Mouse (Mus musculus) heart, adult 9 months (tissue): ENCODE results near the gene Rbm20.
"Not testable (repeated sequence)": the region's sequence is repeated elsewhere in the genome, so short reads cannot be mapped to it uniquely, and the experiment has no call there.

ENCODE experiments used
- DNase-seq, 2 experiments: peaks; one replicate each; pipeline ENCODE4 v3.0.0; 2022; ENCODE audit warnings: low spot score in 2 of 2

Gene Rbm20

DNA sequence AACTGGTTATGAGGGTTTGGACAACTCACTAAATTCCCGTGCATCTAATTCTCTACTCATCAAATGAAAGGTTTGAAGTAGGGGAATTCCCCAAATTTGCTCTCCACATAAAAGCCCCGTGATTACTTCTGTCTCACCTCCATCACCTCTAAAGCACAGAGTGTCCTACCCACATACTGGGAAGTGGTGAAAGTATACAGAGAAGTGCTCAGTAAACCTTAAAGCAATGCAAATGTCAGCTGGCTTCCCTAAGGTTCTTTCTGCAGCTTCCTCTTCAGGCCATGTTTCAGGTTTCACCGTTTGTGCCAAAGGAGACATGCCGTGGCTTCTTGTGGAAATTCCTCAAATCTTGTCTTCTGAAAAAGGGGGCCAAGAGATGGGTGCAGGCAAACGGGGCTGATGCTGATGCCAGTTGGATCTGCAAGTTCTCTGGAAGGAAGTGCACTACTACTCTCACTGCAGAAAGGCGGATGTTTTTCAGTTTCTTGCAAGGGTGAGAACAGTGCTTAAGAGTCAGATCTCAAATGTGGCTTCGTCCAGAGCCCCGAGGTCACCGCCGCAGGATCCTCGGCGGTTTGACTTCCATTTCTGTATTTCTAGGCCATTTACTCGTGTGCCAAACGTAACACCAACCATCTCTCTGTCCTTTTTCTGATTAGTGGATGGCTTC is 223.0 kb downstream of the Rbm20 start:
- no peak for DNase-seq

GRCm38 (mm10) chr19:53901931-53902738 is 225.0 kb downstream of the Rbm20 start:
- DNase-seq = no peak

DNA sequence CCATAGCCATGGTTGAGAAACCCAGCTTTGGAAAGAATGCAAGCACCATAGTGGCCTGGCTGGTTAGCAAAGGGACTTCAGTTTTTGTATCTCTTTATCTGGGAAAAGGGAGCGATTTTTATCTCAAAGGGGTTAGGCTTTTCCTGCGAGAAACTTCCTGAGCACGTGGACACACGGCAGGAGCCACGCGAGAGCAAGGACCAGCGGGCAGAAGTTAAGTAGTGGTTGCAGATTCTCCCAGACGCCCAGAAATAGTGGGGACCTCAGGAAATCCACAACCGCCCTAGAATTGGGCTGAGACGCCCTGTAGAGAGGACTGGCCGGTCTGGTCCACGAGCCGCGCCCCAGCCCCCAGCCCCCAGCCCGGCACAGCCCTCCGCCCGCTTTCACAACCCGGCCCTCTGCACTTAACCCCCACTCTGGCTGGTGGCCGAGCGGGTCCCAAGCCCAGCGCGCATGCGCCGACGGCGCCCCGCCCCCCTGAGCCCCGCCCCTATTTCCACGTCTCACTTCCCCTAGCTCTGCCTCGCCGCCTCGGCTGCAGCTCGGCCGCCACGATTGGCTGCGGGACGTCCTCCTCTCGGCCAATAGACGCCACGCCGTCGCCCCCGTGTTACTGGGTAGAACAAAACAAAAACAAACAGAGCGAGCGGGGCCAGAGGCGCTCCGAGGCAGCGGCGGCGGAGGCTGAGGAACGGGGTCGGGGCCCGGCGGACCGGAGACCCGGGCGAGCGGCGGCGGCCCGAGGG is 225.8 kb downstream of the Rbm20 start:
- DNase-seq = peak; percentile 94 to 96

DNA sequence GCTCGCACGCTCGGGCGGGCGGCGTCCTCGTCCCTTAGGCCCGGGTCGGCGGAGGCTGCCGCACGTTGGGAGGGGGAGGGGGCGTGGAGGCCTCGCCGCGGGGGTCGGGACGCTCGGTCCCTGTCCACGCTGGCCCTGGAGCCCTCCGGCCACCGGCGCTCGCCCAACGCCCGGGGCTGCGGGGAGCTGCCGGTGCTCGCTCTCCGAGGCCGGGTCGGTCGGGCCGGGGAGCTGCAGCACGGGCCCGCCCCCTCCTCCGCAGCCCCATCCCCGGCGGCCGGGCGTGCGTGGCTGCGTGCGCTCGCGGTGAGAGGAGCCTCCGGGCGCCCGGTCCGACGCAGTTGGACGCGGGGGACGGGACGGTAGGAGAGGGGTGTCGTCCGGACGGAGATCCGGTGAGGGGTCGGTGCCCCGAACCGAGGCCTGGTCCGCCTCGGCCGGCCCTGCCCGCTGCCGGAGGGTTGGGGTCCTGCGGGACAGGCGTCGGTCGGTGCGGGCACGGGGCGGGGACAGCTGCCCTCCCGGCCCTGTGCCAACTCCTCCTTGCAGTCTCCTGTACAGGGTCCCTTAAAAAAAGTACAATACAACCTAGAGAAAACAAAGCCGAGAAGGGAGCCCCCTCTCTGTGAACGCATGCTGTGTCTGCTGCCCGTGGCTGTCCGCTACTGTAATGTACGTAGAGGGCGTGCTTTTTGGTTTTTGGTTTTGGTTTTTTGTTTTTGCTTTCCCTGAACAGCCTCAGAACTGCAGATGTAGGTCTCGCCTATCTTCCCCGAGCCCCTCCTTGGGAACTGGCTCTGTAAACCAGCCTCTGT is 226.6 kb downstream of the Rbm20 start:
- peak; percentile 59 to 62 for DNase-seq

- no peak for DNase-seq
Observed at GRCm38 (mm10) chr19:53904833-53905480, 227.9 kb downstream of the Rbm20 start.

- no peak for DNase-seq
Observed at GRCm38 (mm10) chr19:53906033-53906702, 229.1 kb downstream of the Rbm20 start.

DNA sequence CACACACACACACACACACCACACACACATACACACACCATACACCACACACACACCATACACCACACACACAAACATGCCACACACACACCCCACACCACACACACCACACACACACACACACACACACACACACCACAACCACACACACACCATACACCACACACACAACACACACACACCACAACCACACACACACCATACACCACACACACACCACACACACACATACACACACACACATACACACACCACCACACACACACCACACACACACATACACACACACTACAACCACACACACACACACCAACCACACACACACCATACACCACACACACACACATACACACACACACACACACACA is 229.6 kb downstream of the Rbm20 start:
- DNase-seq = not testable (repeated sequence)

GRCm38 (mm10) chr19:53914950-53915349 is 237.8 kb downstream of the Rbm20 start:
- no peak for DNase-seq
